Mouse (Mus musculus) right cerebral cortex, postnatal 25 days (tissue): ENCODE measurements at regions not wholly inside any gene's neighbourhood (a gene's known extent, or its start where the extent isn't known, plus 50 kb on each side); places are given as distances from the start of the nearest gene placed in this dataset.
"Not testable (repeated sequence)": the region's sequence is repeated elsewhere in the genome, so short reads cannot be mapped to it uniquely, and the experiment has no call there.

Source experiments
- DNase-seq: peaks from one replicate; pipeline ENCODE4 v3.0.0; 2022

DNA sequence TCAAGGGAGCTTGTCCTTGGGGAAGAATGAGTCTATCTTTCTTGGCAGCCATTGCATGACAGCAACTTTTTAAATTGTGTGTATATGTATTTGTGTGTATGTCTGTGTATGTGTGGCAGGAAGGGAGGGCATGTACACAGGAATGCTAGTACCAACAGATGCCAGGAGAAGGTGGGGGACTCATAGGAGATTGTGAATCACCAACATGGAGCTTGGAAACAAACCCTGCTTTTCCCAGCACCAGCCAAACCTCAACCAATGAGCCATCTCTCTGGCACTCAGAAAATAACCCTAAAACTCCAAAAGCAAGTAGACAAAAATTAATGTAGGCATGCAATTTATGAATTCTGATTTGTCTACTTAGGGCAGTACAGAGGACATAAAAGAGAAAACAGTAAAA lies 942.9 kb downstream of the Ttll7 start:
- no peak for DNase-seq

- no peak for DNase-seq
Observed at GRCm38 (mm10) chr3:147786555-147786954, 934.4 kb downstream of the Ttll7 start.

DNA sequence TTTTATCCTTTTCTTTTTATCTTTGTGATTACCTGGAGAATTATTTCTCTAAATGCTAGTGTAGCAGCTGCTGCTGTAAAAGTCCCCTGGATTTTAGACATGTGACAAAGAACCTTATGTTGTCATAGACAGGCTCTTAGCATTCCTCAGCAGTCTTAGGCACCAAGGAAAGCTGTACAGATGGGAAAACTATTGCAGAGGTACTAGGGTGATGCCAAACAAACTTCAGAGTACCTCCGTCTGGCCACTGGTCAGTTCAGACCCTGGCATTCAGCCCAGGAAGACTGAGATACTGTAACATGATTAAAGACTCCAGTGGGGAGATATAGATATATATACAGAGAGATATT lies 898.6 kb downstream of the Ttll7 start:
- DNase-seq, result no peak

DNA sequence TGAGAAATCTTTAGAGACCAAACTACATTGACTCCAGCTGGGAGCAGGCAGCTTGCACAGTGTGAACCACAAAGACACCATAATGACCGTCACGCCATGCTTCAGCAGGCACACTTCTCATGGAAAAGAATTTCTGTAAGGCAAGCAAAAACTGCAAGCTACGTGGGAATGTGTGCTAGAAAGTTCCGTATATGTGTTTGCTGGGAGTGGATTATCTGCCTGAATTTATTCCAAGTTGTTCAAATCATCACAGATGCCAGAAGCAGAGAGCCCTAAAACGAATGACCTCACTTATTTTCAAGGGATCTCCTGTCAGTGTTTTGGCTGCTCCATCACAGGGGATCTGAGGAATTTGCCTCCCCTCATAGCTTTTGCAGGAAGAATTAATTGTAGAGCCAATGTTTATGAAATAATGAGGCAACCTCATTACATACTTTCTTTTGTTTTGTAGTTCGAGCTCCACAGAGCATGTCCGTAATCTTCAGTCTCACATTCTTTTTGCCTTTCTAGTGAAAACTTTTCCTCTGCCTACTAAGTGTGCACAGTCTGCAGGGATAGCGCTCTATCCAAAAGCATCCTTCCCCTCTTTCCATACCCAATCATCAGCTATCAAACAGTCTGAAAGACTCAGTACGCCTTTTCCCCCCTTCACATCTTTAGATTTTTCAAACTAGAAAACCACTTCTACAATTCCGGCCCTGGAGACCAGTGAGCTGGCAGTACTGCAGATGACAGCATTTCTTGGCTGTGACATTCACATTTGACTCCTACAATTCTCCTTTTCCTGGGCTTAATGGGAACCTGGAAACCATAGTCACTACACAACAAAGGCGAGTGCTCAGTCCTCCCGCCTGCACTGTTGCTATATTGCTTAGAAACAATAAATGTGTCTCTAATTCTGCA lies 898.0 kb downstream of the Ttll7 start:
- DNase-seq, result no peak

- DNase-seq, result no peak
Observed at GRCm38 (mm10) chr3:147749442-147749841, 897.3 kb downstream of the Ttll7 start.

GRCm38 (mm10) chr3:147736673-147737439 lies 884.7 kb downstream of the Ttll7 start:
- DNase-seq, result no peak

GRCm38 (mm10) chr3:147716391-147716790 lies 864.2 kb downstream of the Ttll7 start:
- DNase-seq, result no peak

DNA sequence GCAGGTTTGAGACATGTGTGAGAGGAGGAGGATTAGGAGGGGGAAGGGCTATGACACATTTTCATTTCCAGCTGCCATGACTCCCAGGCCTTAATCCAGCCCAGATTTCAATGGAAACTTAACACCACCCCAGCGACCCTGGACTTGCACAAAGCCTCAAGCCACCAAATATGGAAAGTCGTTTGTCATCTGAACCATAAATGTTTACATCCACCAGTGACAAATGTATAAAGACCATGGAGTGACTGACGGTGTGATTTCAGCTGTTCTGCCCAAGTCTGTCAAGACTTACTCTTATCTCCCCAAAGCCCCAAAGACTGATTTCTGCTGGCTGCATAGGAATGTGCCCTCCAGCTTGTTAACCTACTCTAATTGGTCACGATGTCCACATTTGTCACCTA lies 855.2 kb downstream of the Ttll7 start:
- no peak for DNase-seq

DNA sequence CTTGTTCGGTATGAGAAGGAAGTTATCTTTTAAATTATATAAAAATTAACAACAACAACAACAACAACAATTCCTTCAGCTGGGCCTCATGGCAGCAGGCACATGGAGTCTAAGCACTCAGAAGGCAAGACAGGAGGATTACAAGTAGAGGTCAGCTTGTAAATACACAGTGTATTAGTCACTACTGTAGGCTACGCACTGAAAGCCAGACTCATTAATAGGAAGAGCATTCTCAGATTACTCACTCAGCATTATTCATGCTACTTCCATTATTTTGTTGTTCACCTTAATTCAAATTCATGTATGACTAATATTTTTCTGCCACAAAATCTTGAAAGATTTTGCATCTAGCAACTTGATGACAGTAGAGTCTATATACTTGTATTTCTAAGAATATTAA lies 831.6 kb downstream of the Ttll7 start:
- DNase-seq, result no peak

DNA sequence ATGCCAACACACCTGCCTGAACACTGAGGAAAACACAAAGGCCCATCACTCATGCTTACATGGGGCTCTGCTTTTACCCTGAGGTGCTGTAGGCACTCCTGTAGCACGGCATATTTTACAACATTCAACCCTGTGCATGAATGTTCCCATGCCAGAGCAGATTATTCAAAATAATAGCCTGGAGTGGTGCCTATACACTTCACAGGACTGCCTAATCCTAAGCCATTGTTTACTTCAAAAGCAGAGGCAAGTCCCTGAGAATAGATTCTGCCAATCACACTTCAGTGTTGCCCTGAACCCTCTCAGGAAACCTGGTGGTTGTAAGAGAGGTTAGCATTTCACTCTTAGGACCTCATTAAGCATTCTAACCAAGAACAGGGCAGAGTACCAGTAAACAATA lies 828.1 kb downstream of the Ttll7 start:
- DNase-seq, result no peak

DNA sequence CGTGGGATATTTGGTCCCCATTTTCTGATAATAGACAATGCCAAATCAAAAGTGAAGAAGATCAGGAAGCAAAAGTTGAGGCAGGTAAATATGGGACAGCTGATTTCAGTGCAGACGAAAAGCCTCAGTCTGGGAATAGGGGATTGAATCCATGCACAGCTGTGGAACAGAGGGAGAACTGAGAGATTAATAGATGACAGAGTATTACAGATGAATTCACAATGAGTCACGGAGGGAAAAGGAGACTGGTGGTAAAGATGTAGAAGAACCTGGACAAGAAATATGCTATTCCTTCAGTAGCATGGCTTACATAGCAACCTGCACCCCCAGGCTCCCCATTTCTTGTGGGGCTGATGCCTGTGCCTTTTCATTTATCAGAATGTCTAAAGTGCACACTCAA lies 810.4 kb downstream of the Ttll7 start:
- DNase-seq, result no peak

- DNase-seq, result no peak
Observed at GRCm38 (mm10) chr3:147652849-147653248, 800.7 kb downstream of the Ttll7 start.

GRCm38 (mm10) chr3:147635486-147635885 lies 783.3 kb downstream of the Ttll7 start:
- not testable (repeated sequence) for DNase-seq

GRCm38 (mm10) chr3:147631151-147631550 lies 779.0 kb downstream of the Ttll7 start:
- no peak for DNase-seq

GRCm38 (mm10) chr3:147583697-147584315 lies 731.6 kb downstream of the Ttll7 start:
- DNase-seq, result no peak

DNA sequence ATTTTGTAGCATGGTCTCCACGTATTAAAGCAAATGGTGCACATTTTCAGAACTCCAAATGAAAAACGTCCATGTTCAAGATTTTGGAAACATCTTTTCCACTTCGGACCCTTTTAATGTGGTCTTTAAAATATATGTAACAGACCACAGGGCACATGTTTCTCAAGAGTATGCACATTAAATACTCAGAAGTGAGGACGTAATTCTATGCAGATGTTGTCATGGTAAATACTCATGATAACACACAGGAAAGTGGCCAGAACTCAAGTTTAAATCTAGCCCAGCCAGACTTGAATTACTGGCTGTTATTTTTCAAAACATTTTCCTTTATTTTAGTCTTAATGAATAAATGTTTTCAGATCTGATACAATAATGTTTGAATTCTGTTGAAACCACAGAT lies 719.7 kb downstream of the Ttll7 start:
- no peak for DNase-seq

DNA sequence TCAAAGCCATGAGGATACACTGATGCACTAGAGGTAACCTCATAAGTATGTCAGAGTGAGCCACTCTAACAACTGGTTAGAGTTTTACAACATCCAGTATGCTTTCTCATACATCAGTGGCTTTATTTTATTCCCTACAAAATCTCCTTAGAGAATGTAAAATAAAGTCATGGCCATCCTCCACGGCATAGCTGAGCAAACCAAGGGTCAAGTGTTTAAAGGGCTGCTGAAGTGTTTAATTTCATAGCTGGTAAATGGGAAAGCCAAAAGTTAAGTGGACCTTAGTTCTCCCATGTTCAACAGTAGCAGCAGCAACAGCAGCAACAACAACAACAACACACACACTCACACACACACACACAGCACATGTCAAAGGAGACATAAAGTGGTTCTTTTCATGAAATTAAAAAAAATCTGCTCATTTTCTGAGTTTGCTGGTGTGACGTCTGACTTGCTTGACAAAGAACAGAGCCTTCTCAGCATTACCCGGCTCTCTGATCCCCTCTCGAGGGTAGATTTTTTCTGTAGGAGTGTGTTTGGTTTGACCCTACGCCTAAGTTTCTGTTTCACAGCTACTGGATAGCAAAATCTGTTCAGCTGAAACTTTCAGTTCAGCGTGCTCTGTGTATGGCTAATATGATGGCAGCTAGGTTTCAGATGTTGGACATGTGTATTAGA lies 693.3 kb downstream of the Ttll7 start:
- no peak for DNase-seq

DNA sequence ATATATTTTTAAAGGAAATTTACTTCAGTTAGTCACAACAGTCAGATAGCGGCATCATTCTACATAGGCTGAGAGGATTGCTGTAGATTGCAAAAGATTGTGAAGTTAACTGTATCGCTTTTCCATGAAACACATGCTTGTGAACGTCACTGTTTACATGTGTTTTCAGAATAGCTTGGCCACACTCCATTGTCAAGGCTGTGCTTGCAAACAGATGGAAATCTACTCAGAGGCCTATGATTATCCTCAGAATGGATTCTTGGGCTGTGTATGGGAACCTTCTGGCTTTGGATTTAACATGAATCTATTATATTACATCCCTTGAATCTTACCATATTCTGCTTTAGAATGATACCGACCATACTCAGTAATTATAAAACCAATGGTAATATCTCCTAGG lies 690.1 kb downstream of the Ttll7 start:
- no peak for DNase-seq

GRCm38 (mm10) chr3:147537584-147537983 lies 685.4 kb downstream of the Ttll7 start:
- no peak for DNase-seq

DNA sequence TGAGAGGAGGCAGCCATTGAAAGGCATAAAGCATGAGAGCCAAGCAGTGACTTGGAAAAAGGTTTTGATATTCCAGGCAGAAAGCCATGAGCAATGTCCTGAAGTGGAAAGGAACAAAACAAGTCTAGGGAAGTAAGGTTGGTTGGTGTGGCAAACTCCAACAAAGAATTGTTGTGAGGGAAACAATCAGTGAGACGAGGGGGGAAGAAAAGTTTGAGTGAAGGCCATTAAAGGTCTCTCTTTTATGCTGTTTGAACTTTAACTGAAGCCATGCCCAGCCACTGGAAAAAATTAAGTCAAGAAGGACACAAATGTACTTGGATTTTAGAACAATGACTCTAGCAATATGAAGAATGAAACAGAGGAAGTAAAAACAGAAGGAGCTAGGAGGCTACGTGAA lies 680.0 kb downstream of the Ttll7 start:
- DNase-seq, result no peak

GRCm38 (mm10) chr3:147531608-147532180 lies 679.5 kb downstream of the Ttll7 start:
- DNase-seq, result no peak
